Mouse (Mus musculus): ENCODE measurements around the gene Gpr35.

GRCm38 (mm10) chr1:92971879-92972795, 21.5 kb downstream of the Gpr35 start:
- no peak for TF ChIP-seq POLR2A (IDR thresholded peaks at IDR 0.05; ENCODE audit: borderline replicate concordance, low read depth, low read length)
- TF ChIP-seq CTCF (IDR thresholded peaks at IDR 0.05; ENCODE audit: low read depth, low read length): no peak

Data from bone marrow macrophage, adult 2 months (primary cell).